Mouse (Mus musculus) CH12.LX (cell line): ENCODE results near the gene Numa1. TPM values are rescaled to one million over a fixed set of nuclear protein-coding genes. Genes with fewer than 3 reads are reported as not detected.

Experiments
- DNase-seq: peaks from one replicate; pipeline ENCODE4 v3.0.0-alpha.2; 2013; ENCODE audit errors: extremely low read depth
- H3K27ac ChIP-seq: 2 replicates; pipeline ENCODE4 v1.5.1; 2012; ENCODE audit warnings: low read depth, mild to moderate bottlenecking, control low read depth, moderate library complexity; ENCODE audit not compliant: insufficient read depth
- H3K27me3 ChIP-seq: replicated peaks from 2 replicates; pipeline ENCODE3; 2012; ENCODE audit warnings: inconsistent platforms
- H3K36me3 ChIP-seq, 2 experiments: replicated peaks in 1 of 2; 2 replicates each; pipeline versions ENCODE3 to v1.6.1; 2012; ENCODE audit warnings: inconsistent platforms in 1 of 2, low read length in 1 of 2, mild to moderate bottlenecking in 1 of 2, mixed read lengths in 1 of 2, moderate library complexity in 1 of 2; ENCODE audit not compliant: control insufficient read depth in 1 of 2, insufficient read depth in 1 of 2
- H3K4me1 ChIP-seq, 2 experiments: 2 replicates each; pipeline ENCODE4 v1.6.1; 2012; ENCODE audit warnings: inconsistent platforms in 1 of 2, moderate library complexity in 1 of 2; ENCODE audit not compliant: insufficient read depth in 2 of 2, control insufficient read depth in 1 of 2
- H3K4me2 ChIP-seq: 2 replicates; pipeline ENCODE4 v1.6.1; 2012; ENCODE audit warnings: low read depth, mild to moderate bottlenecking, control low read depth; ENCODE audit not compliant: poor library complexity, insufficient read depth, severe bottlenecking
- H3K4me3 ChIP-seq, 3 experiments: fragments of 150-350 bp in 1 of 3; sonication (generic) in 1 of 3; replicated peaks in 1 of 3; 2 replicates each; pipeline versions ENCODE3 to v1.5.1; 2011 to 2012; ENCODE audit warnings: low read depth in 2 of 3, low read length in 2 of 3, mild to moderate bottlenecking in 2 of 3, moderate library complexity in 2 of 3, control low read depth in 1 of 3, improper control_type of control experiment in 1 of 3, inconsistent platforms in 1 of 3, mixed read lengths in 1 of 3; ENCODE audit not compliant: poor library complexity in 1 of 3
- H3K79me2 ChIP-seq: replicated peaks from 2 replicates; pipeline ENCODE4 v1.6.1; 2012; ENCODE audit warnings: mild to moderate bottlenecking, moderate library complexity; ENCODE audit not compliant: control insufficient read depth, poor library complexity, insufficient read depth, severe bottlenecking; ENCODE audit errors: extremely low read depth
- H3K9ac ChIP-seq: 2 replicates; pipeline ENCODE4 v1.6.1; 2012; ENCODE audit warnings: low read depth, mild to moderate bottlenecking, control low read depth, moderate library complexity; ENCODE audit not compliant: insufficient read depth
- H3K9me3 ChIP-seq: replicated peaks from 2 replicates; pipeline ENCODE3; 2012; ENCODE audit warnings: low read length, inconsistent platforms, mixed read lengths
- BHLHE40 ChIP-seq: IDR thresholded peaks from 2 replicates; pipeline ENCODE4 v1.6.1; 2011; ENCODE audit warnings: mild to moderate bottlenecking, low read depth, low read length, improper control_type of control experiment
- CHD1 ChIP-seq: IDR thresholded peaks from 2 replicates; pipeline ENCODE4 v1.6.1; 2012; ENCODE audit warnings: low read depth, low read length, improper control_type of control experiment, inconsistent platforms
- CTCF ChIP-seq, 2 experiments: IDR thresholded peaks in 1 of 2; conservative IDR thresholded peaks in 1 of 2; 2 replicates each; pipeline ENCODE4 v1.5.1; 2011 to 2012; ENCODE audit warnings: low read depth in 2 of 2, low read length in 2 of 2, improper control_type of control experiment in 1 of 2, inconsistent platforms in 1 of 2, mild to moderate bottlenecking in 1 of 2, moderate library complexity in 1 of 2
- E2F4 ChIP-seq: IDR thresholded peaks from 2 replicates; pipeline ENCODE4 v1.6.1; 2011; ENCODE audit warnings: low read depth, low read length, improper control_type of control experiment; ENCODE audit not compliant: insufficient replicate concordance
- ELF1 ChIP-seq: IDR thresholded peaks from 2 replicates; pipeline ENCODE4 v1.6.1; 2014; ENCODE audit warnings: low read depth, mild to moderate bottlenecking, inconsistent platforms, low read length, improper control_type of control experiment
- HCFC1 ChIP-seq: IDR thresholded peaks from 2 replicates; pipeline ENCODE4 v1.6.1; 2012; ENCODE audit warnings: low read depth, mild to moderate bottlenecking, inconsistent platforms, low read length, improper control_type of control experiment
- IRF4 ChIP-seq: IDR thresholded peaks from 2 replicates; pipeline ENCODE4 v1.6.1; 2014; ENCODE audit warnings: low read depth, mild to moderate bottlenecking, inconsistent platforms, low read length, improper control_type of control experiment
- JUND ChIP-seq: conservative IDR thresholded peaks from 2 replicates; pipeline ENCODE4 v1.6.1; 2011; ENCODE audit warnings: low read depth, low read length, improper control_type of control experiment
- KAT2A ChIP-seq: IDR thresholded peaks from 2 replicates; pipeline ENCODE4 v1.6.1; 2012; ENCODE audit warnings: low read length, improper control_type of control experiment, inconsistent platforms; ENCODE audit not compliant: insufficient replicate concordance
- MAX ChIP-seq: IDR thresholded peaks from 2 replicates; pipeline ENCODE4 v1.6.1; 2011; ENCODE audit warnings: low read length, improper control_type of control experiment
- MAZ ChIP-seq: IDR thresholded peaks from 2 replicates; pipeline ENCODE4 v1.6.1; 2012; ENCODE audit warnings: low read depth, mild to moderate bottlenecking, inconsistent platforms, low read length, improper control_type of control experiment, moderate library complexity
- MEF2A ChIP-seq: IDR thresholded peaks from 2 replicates; pipeline ENCODE4 v1.6.1; 2014; ENCODE audit warnings: low read depth, mild to moderate bottlenecking, inconsistent platforms, low read length, improper control_type of control experiment, borderline replicate concordance
- MXI1 ChIP-seq: IDR thresholded peaks from 2 replicates; pipeline ENCODE4 v1.6.1; 2011; ENCODE audit warnings: mild to moderate bottlenecking, low read depth, low read length, improper control_type of control experiment
- MYC ChIP-seq: IDR thresholded peaks from 2 replicates; pipeline ENCODE4 v1.6.1; 2011; ENCODE audit warnings: low read depth, mild to moderate bottlenecking, improper control_type of control experiment, low read length
- NRF1 ChIP-seq: IDR thresholded peaks from 2 replicates; pipeline ENCODE4 v1.6.1; 2014; ENCODE audit warnings: low read depth, mild to moderate bottlenecking, inconsistent platforms, low read length, improper control_type of control experiment, moderate library complexity
- PAX5 ChIP-seq: IDR thresholded peaks from 2 replicates; pipeline ENCODE4 v1.6.1; 2012; ENCODE audit warnings: low read length, inconsistent platforms, mixed read lengths
- POLR2A ChIP-seq: IDR thresholded peaks from 2 replicates; pipeline ENCODE4 v1.6.1; 2011; ENCODE audit warnings: low read depth, mild to moderate bottlenecking, improper control_type of control experiment, low read length
- POLR2AphosphoS2 ChIP-seq: IDR thresholded peaks from 2 replicates; pipeline ENCODE4 v1.6.1; 2011; ENCODE audit warnings: low read depth, low read length, improper control_type of control experiment
- RAD21 ChIP-seq: IDR thresholded peaks from 2 replicates; pipeline ENCODE4 v1.6.1; 2011; ENCODE audit warnings: low read depth, mild to moderate bottlenecking, low read length, improper control_type of control experiment, moderate library complexity
- SIN3A ChIP-seq: IDR thresholded peaks from 2 replicates; pipeline ENCODE4 v1.6.1; 2012; ENCODE audit warnings: low read length, improper control_type of control experiment, inconsistent platforms
- TBP ChIP-seq: conservative IDR thresholded peaks from 2 replicates; pipeline ENCODE4 v1.6.1; 2011; ENCODE audit warnings: low read depth, low read length, improper control_type of control experiment
- TCF12 ChIP-seq: IDR thresholded peaks from 2 replicates; pipeline ENCODE4 v1.6.1; 2014; ENCODE audit warnings: low read depth, mild to moderate bottlenecking, inconsistent platforms, low read length, improper control_type of control experiment
- UBTF ChIP-seq: IDR thresholded peaks from 2 replicates; pipeline ENCODE4 v1.6.1; 2012; ENCODE audit warnings: low read depth, mild to moderate bottlenecking, inconsistent platforms, low read length, improper control_type of control experiment, moderate library complexity
- USF1 ChIP-seq: IDR thresholded peaks from 2 replicates; pipeline ENCODE4 v1.6.1; 2014; ENCODE audit warnings: low read depth, mild to moderate bottlenecking, inconsistent platforms, low read length, improper control_type of control experiment
- USF2 ChIP-seq: conservative IDR thresholded peaks from 2 replicates; pipeline ENCODE4 v1.6.1; 2011; ENCODE audit warnings: low read depth, low read length, improper control_type of control experiment
- ZC3H11A ChIP-seq: IDR thresholded peaks from 2 replicates; pipeline ENCODE4 v1.6.1; 2012; ENCODE audit warnings: low read depth, mild to moderate bottlenecking, inconsistent platforms, low read length, improper control_type of control experiment
- ZKSCAN1 ChIP-seq: IDR thresholded peaks from 2 replicates; pipeline ENCODE4 v1.6.1; 2012; ENCODE audit warnings: low read depth, inconsistent platforms, low read length, improper control_type of control experiment, borderline replicate concordance
- dilution Hi-C: fragments of 300-500 bp; cut with MboI; formaldehyde crosslinking; loops from 2 replicates; pipeline ENCODE4 v1.14.3; 2020; ENCODE audit warnings: low sequenced_read_pairs; ENCODE audit not compliant: extremely low pct_unique_long_range_greater_than_20kb, extremely low pct_ligation_motif_present
- in situ Hi-C: fragments of 300-500 bp; cut with MboI; formaldehyde crosslinking; loops from 3 replicates; pipeline ENCODE4 v1.14.3; 2019; ENCODE audit warnings: low sequenced_read_pairs, low pct_ligation_motif_present, low pct_unique_long_range_greater_than_20kb, mixed read lengths
- polyA plus RNA-seq: library from polyadenylated mRNA; unstranded; fragments of >175 nt; gene quantifications from 2 replicates; pipeline ENCODE4 v1.2.1, GENCODE M21; 2012; ENCODE audit warnings: low read depth; ENCODE audit not compliant: insufficient read length
- total RNA-seq, 2 experiments: library from RNA; depleted of rRNA; stranded (reverse); fragments of 300-350 nt in 1 of 2; fragments of >200 nt in 1 of 2; gene quantifications; 2 replicates each; pipeline ENCODE4 v1.2.3; 2012 to 2014

Numa1 gene
- total and polyA plus RNA-seq, 3 experiments: 38.0 to 75.7 (median 57.6) TPM

GRCm38 (mm10) chr7:101969694-101970428, 36.0 kb downstream of the Numa1 start:
- DNase-seq: peak; percentile 64
- Histone ChIP-seq H3K9ac (peak overlapping the region; percentile 88), H3K27me3 (no peaks in the 10 kb centered on the region), H3K79me2 (peaks cover 28% of the 10 kb centered on the region), H3K27ac (peak overlapping the region; percentile 84), H3K4me1 (peaks cover 2 to 65% of the 10 kb centered on the region in 2 experiments; a peak in 3 of 4 replicates), H3K9me3 (no peaks in the 10 kb centered on the region), H3K4me3 (peak overlapping the region; percentile 69 to 86 (median 75)), H3K4me2 (peak overlapping the region; percentile 76), H3K36me3 (peaks cover 0 to 16% of the 10 kb centered on the region in 2 experiments)
- in situ Hi-C loops: no loop called here
- TF ChIP-seq ZKSCAN1: no peak
- TF ChIP-seq ELF1: no peak
- peak; percentile 61 for TF ChIP-seq POLR2A
- no peak for TF ChIP-seq MAZ
- peak; percentile 86 for TF ChIP-seq MXI1
- 0 out of 2 replicates have a peak, but pooled peaks have one; percentile 70 for TF ChIP-seq SIN3A
- TF ChIP-seq POLR2AphosphoS2: no peak
- 0 out of 2 replicates have a peak, but pooled peaks have one; percentile 11 for TF ChIP-seq IRF4
- no peak for TF ChIP-seq CTCF (conservative IDR thresholded peaks at IDR 0.05 in 1 of 2, IDR thresholded peaks at IDR 0.05 in 1 of 2; ENCODE audit: low read depth in 2 of 2, low read length in 2 of 2)
- TF ChIP-seq RAD21: no peak
- no peak for TF ChIP-seq JUND
- TF ChIP-seq KAT2A: 0 out of 2 replicates have a peak, but pooled peaks have one; percentile 10
- TF ChIP-seq UBTF: 0 out of 2 replicates have a peak, but pooled peaks have one; percentile 90
- TF ChIP-seq TCF12: 0 out of 2 replicates have a peak, but pooled peaks have one; percentile 40
- TF ChIP-seq MAX: peak; percentile 50; the same call in 1 of the 2 replicates
- TF ChIP-seq NRF1: peak; percentile 72
- no peak for TF ChIP-seq PAX5
- no peak for TF ChIP-seq USF2
- TF ChIP-seq ZC3H11A: no peak
- TF ChIP-seq HCFC1: peak; percentile 34
- no peak for TF ChIP-seq MYC
- TF ChIP-seq BHLHE40: no peak
- dilution Hi-C loops: no loop called here

DNA sequence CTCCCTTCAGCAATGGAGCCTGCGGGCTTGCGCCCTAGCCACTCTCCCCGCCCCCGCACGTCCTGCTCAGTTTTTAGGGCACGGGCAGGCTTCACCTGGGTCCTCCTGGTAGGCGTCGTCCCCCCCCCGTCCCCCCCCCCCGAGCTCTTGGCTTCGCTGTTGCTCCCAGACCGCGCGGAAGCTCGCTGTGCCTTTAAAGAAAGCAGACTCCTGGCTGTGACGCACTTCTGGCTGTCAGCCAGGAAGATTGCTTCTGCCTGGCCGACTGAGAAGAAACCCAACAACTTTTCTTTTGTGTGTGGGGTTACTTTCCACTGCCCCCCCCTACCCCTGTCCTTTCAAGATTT, 36.5 kb downstream of the Numa1 start:
- in situ Hi-C loops (no loop called here), dilution Hi-C loops (no loop called here)
- H3K27ac ChIP-seq: peak overlapping the region; percentile 84
- H3K4me3 ChIP-seq: peak overlapping the region; percentile 69 to 86 (median 75)
- H3K4me1 ChIP-seq: peaks cover 2 to 65% of the 10 kb centered on the region in 2 experiments; a peak in 3 of 4 replicates
- peak; percentile 64 for DNase-seq
- H3K27me3 ChIP-seq: no peaks in the 10 kb centered on the region
- peak overlapping the region; percentile 88 for H3K9ac ChIP-seq
- H3K79me2 ChIP-seq: peaks cover 33% of the 10 kb centered on the region
- H3K36me3 ChIP-seq: peaks cover 0 to 19% of the 10 kb centered on the region in 2 experiments
- TF ChIP-seq CHD1: no peak
- TF ChIP-seq TBP: no peak
- TF ChIP-seq NRF1: no peak
- no peak for TF ChIP-seq RAD21
- no peak for TF ChIP-seq MYC
- no peak for TF ChIP-seq MEF2A
- no peak for TF ChIP-seq E2F4
- no peak for TF ChIP-seq UBTF
- no peak for TF ChIP-seq MAX
- TF ChIP-seq MAZ: no peak
- no peak for TF ChIP-seq USF1
- peak overlapping the region; percentile 76 for H3K4me2 ChIP-seq
- H3K9me3 ChIP-seq: no peaks in the 10 kb centered on the region
